Mouse (Mus musculus) ovary, postnatal 10 days (tissue): Measurements from ENCODE around the gene LTO1.

Experiments
- DNase-seq: peaks from one replicate; pipeline ENCODE4 v3.0.0; 2022; ENCODE audit warnings: low spot score

LTO1 gene

GRCm38 (mm10) chr7:144940003-144940571 is 25.2 kb downstream of the LTO1 start:
- no peak for DNase-seq

- DNase-seq = no peak
Measured at GRCm38 (mm10) chr7:144940585-144940984, 25.7 kb downstream of the LTO1 start.

GRCm38 (mm10) chr7:144941242-144941831 is 26.4 kb downstream of the LTO1 start:
- DNase-seq = peak; percentile 66

- no peak for DNase-seq
Measured at GRCm38 (mm10) chr7:144942071-144942743, 27.3 kb downstream of the LTO1 start.

GRCm38 (mm10) chr7:144942744-144943135 is 27.8 kb downstream of the LTO1 start:
- no peak for DNase-seq

- no peak for DNase-seq
Measured at GRCm38 (mm10) chr7:144943254-144943653, 28.4 kb downstream of the LTO1 start.

GRCm38 (mm10) chr7:144958509-144959395 is 43.9 kb downstream of the LTO1 start:
- DNase-seq = no peak

GRCm38 (mm10) chr7:144963911-144964310 is 49.0 kb downstream of the LTO1 start:
- no peak for DNase-seq

- no peak for DNase-seq
Measured at GRCm38 (mm10) chr7:144964316-144964715, 49.4 kb downstream of the LTO1 start.

- DNase-seq = no peak
Measured at GRCm38 (mm10) chr7:144965893-144966292, 51.0 kb downstream of the LTO1 start.

GRCm38 (mm10) chr7:144970997-144971768 is 56.3 kb downstream of the LTO1 start:
- DNase-seq = no peak

- no peak for DNase-seq
Measured at GRCm38 (mm10) chr7:144971769-144972168, 56.9 kb downstream of the LTO1 start.

- no peak for DNase-seq
Measured at GRCm38 (mm10) chr7:144973461-144973860, 58.6 kb downstream of the LTO1 start.

- no peak for DNase-seq
Measured at GRCm38 (mm10) chr7:144977121-144977520, 62.2 kb downstream of the LTO1 start.

- DNase-seq = no peak
Measured at GRCm38 (mm10) chr7:144979814-144980213, 64.9 kb downstream of the LTO1 start.
